Mouse (Mus musculus): ENCODE results near the gene Tagln2.

DNA sequence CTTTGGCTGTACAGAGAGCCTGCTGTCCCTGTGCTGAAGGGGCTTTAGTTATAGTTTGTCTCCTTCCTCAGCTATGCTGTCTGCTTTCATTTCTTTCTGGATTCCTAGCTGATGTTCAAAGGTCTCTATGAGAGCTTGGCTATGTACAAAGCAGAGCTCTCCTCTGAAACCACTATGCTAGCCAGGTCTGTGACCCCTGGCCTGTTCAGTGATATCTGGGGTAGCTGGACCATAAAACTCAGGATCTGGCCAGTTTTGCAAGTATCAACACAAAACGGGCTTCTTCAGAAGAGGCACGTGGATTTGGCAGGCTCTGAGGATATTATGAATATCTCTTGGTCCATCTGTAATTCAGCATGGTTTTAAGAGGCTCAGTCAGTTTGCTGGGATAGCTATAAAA is 46.9 kb upstream of the Tagln2 start:
- TF ChIP-seq TCF12 (IDR thresholded peaks at IDR 0.05; ENCODE audit: insufficient read depth, poor library complexity, severe bottlenecking) (no peak), POLR2A (IDR thresholded peaks at IDR 0.05; ENCODE audit: insufficient read length, low read depth) (no peak), REST (IDR thresholded peaks at IDR 0.05; ENCODE audit: insufficient read depth, insufficient read length) (no peak), POLR2AphosphoS2 (IDR thresholded peaks at IDR 0.05; ENCODE audit: insufficient read length, low read depth) (no peak), CEBPB (IDR thresholded peaks at IDR 0.05; ENCODE audit: insufficient read depth, poor library complexity, severe bottlenecking) (no peak), MYOD1 (IDR thresholded peaks at IDR 0.05; ENCODE audit: control insufficient read depth in 1 of 3, insufficient read length in 2 of 3, low read depth in 2 of 3) (no peak), USF1 (IDR thresholded peaks at IDR 0.05; ENCODE audit: low read depth) (no peak), MAX (IDR thresholded peaks at IDR 0.05; ENCODE audit: low read depth) (no peak), SRF (IDR thresholded peaks at IDR 0.05; ENCODE audit: control insufficient read depth, insufficient read length, low read depth) (no peak), MYOG (IDR thresholded peaks at IDR 0.05; ENCODE audit: control insufficient read depth in 1 of 3, insufficient read depth in 1 of 3, insufficient read length in 2 of 3, low read depth in 2 of 3) (no peak), E2F4 (IDR thresholded peaks at IDR 0.05; ENCODE audit: insufficient read depth) (no peak), TCF3 (IDR thresholded peaks at IDR 0.05; ENCODE audit: insufficient read length, low read depth) (no peak)
